Mouse (Mus musculus): ENCODE data around the gene Ebf1. TPM values are rescaled to one million over a fixed set of nuclear protein-coding genes. Genes with fewer than 3 reads are reported as not detected.
A peak's percentile ranks its signal among the peaks of the same experiment; 100 is the strongest.

Gene Ebf1
- total RNA-seq, 2 experiments from 2014 or later: 3.6 to 4.7 TPM

- DNase-seq (ENCODE audit: low spot score in 2 of 2): no peak
Observed at GRCm38 (mm10) chr11:45003716-45004437, 386.8 kb downstream of the Ebf1 start.

GRCm38 (mm10) chr11:45007311-45007710, 390.2 kb downstream of the Ebf1 start:
- DNase-seq (ENCODE audit: low spot score in 2 of 2): no peak

GRCm38 (mm10) chr11:45008078-45008477, 391.0 kb downstream of the Ebf1 start:
- peak; percentile 62 to 78 for DNase-seq (ENCODE audit: low spot score in 2 of 2)

GRCm38 (mm10) chr11:45008760-45009159, 391.6 kb downstream of the Ebf1 start:
- no peak for DNase-seq (ENCODE audit: low spot score in 2 of 2)

GRCm38 (mm10) chr11:45012081-45012480, 395.0 kb downstream of the Ebf1 start:
- no peak for DNase-seq (ENCODE audit: low spot score in 2 of 2)

GRCm38 (mm10) chr11:45017493-45017892, 400.4 kb downstream of the Ebf1 start:
- no peak for DNase-seq (ENCODE audit: low spot score in 2 of 2)

- no peak for DNase-seq (ENCODE audit: low spot score in 2 of 2)
Observed at GRCm38 (mm10) chr11:45026012-45026411, 408.9 kb downstream of the Ebf1 start.

GRCm38 (mm10) chr11:45026674-45027073, 409.6 kb downstream of the Ebf1 start:
- no peak for DNase-seq (ENCODE audit: low spot score in 2 of 2)

GRCm38 (mm10) chr11:45027076-45027475, 410.0 kb downstream of the Ebf1 start:
- no peak for DNase-seq (ENCODE audit: low spot score in 2 of 2)

- DNase-seq (ENCODE audit: low spot score in 2 of 2): no peak
Observed at GRCm38 (mm10) chr11:45055744-45056610, 438.9 kb downstream of the Ebf1 start.

Other genes with a start within 250 kb of the Ebf1 start
- not detected for gene Il12b, start 217.3 kb upstream of the Ebf1 start, total RNA-seq (2021)
- gene Ublcp1, start 146.8 kb upstream of the Ebf1 start, total RNA-seq (2021): 10 to 100 TPM; 53.9 to 54.6 TPM
- 10 to 100 TPM; 92.1 to 93.9 TPM for gene Rnf145, start 98.4 kb upstream of the Ebf1 start, total RNA-seq (2021)